Mouse (Mus musculus) limb, embryonic 14.5 days (tissue): ENCODE results near the gene Esr2. TPM values are rescaled to one million over a fixed set of nuclear protein-coding genes. Genes with fewer than 3 reads are reported as not detected.

ENCODE experiments used
- ATAC-seq: fragments of 200-750 bp; cut with Nextera tagmentation; 2 replicates; pipeline ENCODE4 v1.8.0; 2017; ENCODE audit warnings: low read depth, moderate number of reproducible peaks, moderate TSS enrichment; ENCODE audit not compliant: low FRiP score
- DNase-seq: peaks from one replicate; pipeline ENCODE4 v3.0.0-alpha.2; 2015; ENCODE audit warnings: low spot score
- H3K27ac ChIP-seq: fragments of 300-500 bp; sonication (generic); replicated peaks from 2 replicates; pipeline ENCODE4 v1.5.1; 2014; ENCODE audit warnings: low read depth, mild to moderate bottlenecking, low read length, moderate library complexity, mixed read lengths
- H3K27me3 ChIP-seq: fragments of 300-500 bp; sonication (generic); 2 replicates; pipeline ENCODE4 v1.6.1; 2014; ENCODE audit warnings: low read length, mixed read lengths; ENCODE audit not compliant: control insufficient read depth, insufficient read depth
- H3K36me3 ChIP-seq: fragments of 300-500 bp; sonication (generic); 2 replicates; pipeline ENCODE4 v1.6.1; 2014; ENCODE audit warnings: mild to moderate bottlenecking, low read length, moderate library complexity, mixed read lengths; ENCODE audit not compliant: control insufficient read depth, insufficient read depth
- H3K4me1 ChIP-seq: fragments of 300-500 bp; sonication (generic); 2 replicates; pipeline ENCODE4 v1.6.1; 2014; ENCODE audit warnings: antibody characterized with exemption, low read length, mixed read lengths; ENCODE audit not compliant: control insufficient read depth, insufficient read depth
- H3K4me2 ChIP-seq: fragments of 300-500 bp; sonication (generic); replicated peaks from 2 replicates; pipeline ENCODE4 v1.6.1; 2014; ENCODE audit warnings: low read depth, mild to moderate bottlenecking, low read length, moderate library complexity; ENCODE audit not compliant: severe bottlenecking
- H3K4me3 ChIP-seq: fragments of 300-500 bp; sonication (generic); replicated peaks from 2 replicates; pipeline ENCODE4 v1.5.1; 2014; ENCODE audit warnings: low read length
- H3K9ac ChIP-seq: fragments of 300-500 bp; sonication (generic); 2 replicates; pipeline ENCODE4 v1.6.1; 2014; ENCODE audit warnings: mild to moderate bottlenecking, low read depth, low read length, moderate library complexity; ENCODE audit not compliant: severe bottlenecking
- H3K9me3 ChIP-seq: fragments of 300-500 bp; sonication (generic); 2 replicates; pipeline ENCODE4 v1.6.1; 2016; ENCODE audit warnings: low read length; ENCODE audit not compliant: control insufficient read depth
- POLR2A ChIP-seq: fragments of 200-500 bp; IDR thresholded peaks from 2 replicates; pipeline ENCODE4 v1.8.0; 2012; ENCODE audit warnings: inconsistent platforms, mild to moderate bottlenecking, moderate library complexity, borderline replicate concordance; ENCODE audit not compliant: insufficient read depth, insufficient read length; ENCODE audit errors: extremely low read depth
- WGBS: fragments of 180-500 bp; shearing (Covaris S2); extraction: QIAGEN DNeasy Blood & Tissue Kit; methylation state at CpG from one replicate; pipeline ENCODE4 v1.1.7; 2014; 5-methylcytosine and 5-hydroxymethylcytosine counted together
- polyA plus RNA-seq, 2 experiments: library from polyadenylated mRNA; depleted of rRNA in 1 of 2; stranded (reverse) in 1 of 2; unstranded in 1 of 2; fragments of >200 nt; fragmentation: Nextera tagmentation in 1 of 2; extraction: Ambion mirVana in 1 of 2; gene quantifications; 2 replicates each; pipeline versions ENCODE4 v1.2.1 to v1.2.3; 2012 to 2014

The Esr2 gene
- polyA plus RNA-seq, 2 experiments = 0.10 to 0.24 TPM

- no peak for DNase-seq
- no peak for ATAC-seq
- Histone ChIP-seq H3K36me3 (0 out of 2 replicates have a peak, but pooled peaks cover 5% of the 10 kb centered on the region), H3K9me3 (no peaks in the 10 kb centered on the region), H3K9ac (no peak overlapping the region), H3K4me3 (no peak overlapping the region), H3K27ac (no peak overlapping the region), H3K27me3 (no peaks in the 10 kb centered on the region), H3K4me1 (no peaks in the 10 kb centered on the region), H3K4me2 (no peak overlapping the region)
- no peak for TF ChIP-seq POLR2A
- WGBS = 58% methylated on average over 4 of the region's 4 CpGs
Observed at GRCm38 (mm10) chr12:76116577-76116976, 60.5 kb downstream of the Esr2 start.

GRCm38 (mm10) chr12:76111046-76111445, 66.0 kb downstream of the Esr2 start:
- H3K9me3 ChIP-seq = no peaks in the 10 kb centered on the region
- no peak overlapping the region for H3K27ac ChIP-seq
- H3K9ac ChIP-seq = no peak overlapping the region
- ATAC-seq = no peak
- 82% methylated on average over 3 of the region's 3 CpGs for WGBS
- H3K4me1 ChIP-seq = no peaks in the 10 kb centered on the region
- no peak for TF ChIP-seq POLR2A
- no peak for DNase-seq
- H3K4me3 ChIP-seq = no peak overlapping the region
- H3K4me2 ChIP-seq = no peak overlapping the region
- no peaks in the 10 kb centered on the region for H3K27me3 ChIP-seq
- H3K36me3 ChIP-seq = peaks cover 46% of the 10 kb centered on the region

DNA sequence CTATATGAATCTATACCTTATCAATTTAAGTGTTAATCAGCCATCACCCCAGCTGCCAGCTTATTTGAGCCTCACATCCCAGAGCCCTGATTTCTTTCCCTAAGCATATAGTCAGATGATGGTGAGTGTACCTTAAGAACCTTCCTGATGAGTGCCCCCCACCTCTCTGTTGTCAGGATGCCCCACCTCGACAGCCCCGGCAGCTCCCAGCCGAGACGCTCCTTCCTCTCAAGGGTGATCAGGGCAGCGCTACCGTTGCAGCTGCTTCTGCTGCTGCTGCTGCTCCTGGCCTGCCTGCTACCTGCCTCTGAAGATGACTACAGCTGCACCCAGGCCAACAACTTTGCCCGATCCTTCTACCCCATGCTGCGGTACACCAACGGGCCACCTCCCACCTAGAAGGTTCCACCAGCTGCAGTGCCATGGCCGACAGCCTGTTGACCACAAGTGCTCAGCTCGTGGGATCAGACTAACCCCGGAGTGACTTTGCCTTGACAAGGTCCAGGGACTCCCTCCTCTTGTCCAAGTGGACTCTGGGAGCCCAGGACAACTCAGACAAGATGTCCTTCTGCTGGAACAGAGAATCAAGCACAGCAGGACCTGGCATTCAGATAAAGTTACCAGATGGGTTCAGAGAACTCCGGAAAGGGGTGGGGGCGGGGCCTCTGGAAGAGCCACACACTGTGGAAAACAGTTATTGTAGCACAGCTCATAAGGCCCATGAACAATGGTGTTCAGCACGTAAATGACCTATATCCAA, 67.2 kb downstream of the Esr2 start:
- ATAC-seq (no peak), DNase-seq (no peak)
- H3K9me3 ChIP-seq = no peaks in the 10 kb centered on the region
- H3K27me3 ChIP-seq = no peaks in the 10 kb centered on the region
- no peak for TF ChIP-seq POLR2A
- no peak overlapping the region for H3K4me3 ChIP-seq
- no peak overlapping the region for H3K9ac ChIP-seq
- WGBS = 93% methylated on average over 15 of the region's 15 CpGs
- H3K36me3 ChIP-seq = peaks cover 58% of the 10 kb centered on the region
- H3K27ac ChIP-seq = no peak overlapping the region
- H3K4me2 ChIP-seq = no peak overlapping the region
- H3K4me1 ChIP-seq = no peaks in the 10 kb centered on the region

DNA sequence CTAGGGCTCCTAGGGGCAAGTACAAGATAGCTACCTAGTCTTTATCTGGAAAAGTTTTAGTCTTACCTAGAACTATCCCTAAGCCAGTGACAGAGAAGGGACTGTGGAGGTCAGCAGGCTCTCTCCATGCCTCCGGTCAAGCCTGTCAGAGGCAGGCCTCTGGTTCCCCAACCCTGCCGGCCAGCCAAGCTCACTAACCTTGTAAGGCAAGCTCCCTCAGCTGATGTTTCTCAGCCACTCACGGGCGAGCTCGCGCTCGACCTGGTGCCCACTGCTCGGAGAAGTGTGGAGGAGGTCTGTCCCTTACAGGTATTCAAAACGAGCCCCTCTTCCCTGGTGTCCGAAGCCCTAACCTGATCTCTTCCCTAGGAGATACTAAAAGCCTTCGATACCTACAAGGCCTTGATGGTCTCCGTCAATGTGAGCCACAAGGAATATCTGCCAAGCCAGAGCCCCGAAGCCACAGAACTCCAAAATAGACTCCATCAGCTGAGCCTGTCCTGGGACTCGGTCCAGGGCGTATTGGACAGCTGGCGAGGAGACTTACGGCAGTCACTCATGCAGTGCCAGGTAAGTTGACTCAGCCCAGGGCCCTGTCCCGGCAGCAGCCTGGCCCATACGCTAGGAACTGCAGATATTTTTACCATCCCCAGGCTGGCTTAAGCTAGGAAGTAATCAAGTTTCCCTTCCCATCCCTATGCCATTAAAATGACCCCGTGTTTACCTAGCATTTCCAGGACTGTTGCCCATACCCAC, 72.3 kb downstream of the Esr2 start:
- ATAC-seq (no peak), DNase-seq (no peak)
- H3K9ac ChIP-seq = no peak overlapping the region
- peaks cover 90% of the 10 kb centered on the region for H3K36me3 ChIP-seq
- H3K9me3 ChIP-seq = no peaks in the 10 kb centered on the region
- no peak for TF ChIP-seq POLR2A
- no peak overlapping the region for H3K4me2 ChIP-seq
- H3K27ac ChIP-seq = no peak overlapping the region
- H3K27me3 ChIP-seq = no peaks in the 10 kb centered on the region
- H3K4me1 ChIP-seq = no peaks in the 10 kb centered on the region
- 94% methylated on average over 20 of the region's 20 CpGs for WGBS
- H3K4me3 ChIP-seq = no peak overlapping the region

DNA sequence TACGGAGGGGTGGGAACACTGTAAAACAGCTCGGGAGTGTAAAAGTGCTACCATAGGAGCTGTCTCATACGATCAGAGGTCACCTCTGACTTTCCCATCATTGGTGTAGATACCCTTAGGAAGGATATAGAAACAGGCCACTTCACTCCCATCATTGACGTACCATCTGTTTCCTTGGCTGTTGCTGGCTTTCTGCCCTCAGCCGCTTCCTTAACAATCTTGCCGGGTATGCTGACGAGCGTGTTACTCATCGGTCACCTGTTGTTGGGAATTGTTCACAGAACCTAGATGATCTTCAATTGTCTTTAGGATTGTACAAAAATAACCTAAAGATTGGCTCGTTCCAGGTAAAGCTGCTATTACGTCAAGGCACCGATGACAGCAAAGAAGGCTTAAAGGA, 74.4 kb downstream of the Esr2 start:
- no peak for ATAC-seq
- Histone ChIP-seq H3K27ac (no peak overlapping the region), H3K9me3 (no peaks in the 10 kb centered on the region), H3K4me1 (no peaks in the 10 kb centered on the region), H3K4me3 (no peak overlapping the region), H3K36me3 (peaks cover 93% of the 10 kb centered on the region), H3K4me2 (no peak overlapping the region), H3K9ac (no peak overlapping the region), H3K27me3 (no peaks in the 10 kb centered on the region)
- 91% methylated on average over 12 of the region's 12 CpGs for WGBS
- no peak for DNase-seq
- TF ChIP-seq POLR2A = no peak
